Mouse (Mus musculus) G1E (cell line): ENCODE data around the gene Srpk3.

Experiments used
- CTCF ChIP-seq: IDR thresholded peaks from 2 replicates; pipeline ENCODE4 v1.5.1; 2012; ENCODE audit warnings: low read depth, low read length, inconsistent platforms, mixed read lengths
- GATA1 ChIP-seq: IDR thresholded peaks from 2 replicates; pipeline ENCODE4 v1.6.1; 2012; ENCODE audit warnings: borderline replicate concordance, low read length, inconsistent platforms, mixed read lengths

- TF ChIP-seq CTCF (no peak), GATA1 (no peak)
Measured at GRCm38 (mm10) chrX:73788501-73788900, 14.3 kb downstream of the Srpk3 start.
